Mouse (Mus musculus): Measurements from ENCODE around the gene Zfp280b.

DNA sequence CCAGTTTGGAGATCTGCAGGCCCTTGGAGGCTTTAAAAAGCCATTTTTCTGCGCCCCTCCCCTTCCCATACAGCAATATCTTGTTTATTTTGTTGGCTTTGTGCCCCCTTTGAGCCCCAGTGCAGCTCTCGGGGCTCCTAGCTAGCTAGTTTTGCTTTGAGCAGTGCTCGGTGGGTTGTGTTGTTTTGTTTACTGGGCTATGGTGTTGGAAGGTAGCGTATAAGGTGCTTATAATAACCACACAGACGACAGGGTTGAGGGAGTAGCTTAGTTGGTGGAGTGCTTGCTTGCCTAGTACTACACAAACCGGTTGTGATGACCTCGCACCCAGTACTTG is 637 bp downstream of the Zfp280b start:
- TF ChIP-seq CTCF (IDR thresholded peaks at IDR 0.05; ENCODE audit: insufficient read depth, low read length) = no peak
- no peak for TF ChIP-seq POLR2A (IDR thresholded peaks at IDR 0.05; ENCODE audit: borderline replicate concordance, extremely low read depth, low read depth, low read length)
